Mouse (Mus musculus) retina, embryonic 14.5 days (tissue): ENCODE data around the gene Acin1.
A peak's percentile ranks its signal among the peaks of the same experiment; 100 is the strongest.

Experiments used
- DNase-seq: peaks from one replicate; pipeline ENCODE4 v3.0.0-alpha.2; 2015; ENCODE audit warnings: low spot score

The Acin1 gene

GRCm38 (mm10) chr14:54698733-54699132 is 12.0 kb upstream of the Acin1 start, which contains the start of gene Gm29776:
Gene Gm29776 (minus strand): TSS chr14:54698833.
- DNase-seq: no peak

GRCm38 (mm10) chr14:54696752-54697151 is 10.0 kb upstream of the Acin1 start:
- DNase-seq: no peak

DNA sequence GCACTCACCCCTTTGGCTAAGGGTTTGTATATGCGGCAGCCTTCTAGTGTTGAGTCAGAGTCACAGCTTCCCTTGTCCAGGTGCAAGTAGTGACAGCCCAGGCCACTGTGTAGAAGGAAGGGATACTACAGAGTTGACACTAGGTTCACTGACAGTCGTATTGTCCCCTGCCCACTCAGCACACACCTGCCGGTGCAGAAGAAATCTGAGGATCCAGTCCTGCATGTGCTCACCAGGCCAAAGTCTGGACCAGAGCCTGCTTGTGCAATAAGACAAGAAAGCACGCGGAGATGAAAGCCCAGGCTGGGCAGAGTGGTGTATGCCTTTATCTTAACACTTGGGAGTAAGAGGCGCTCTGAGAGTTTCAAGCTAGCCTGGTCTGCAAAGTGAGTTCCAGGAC is 8.3 kb upstream of the Acin1 start:
- no peak for DNase-seq

- no peak for DNase-seq
Measured at GRCm38 (mm10) chr14:54687251-54687650, 520 bp upstream of the Acin1 start.

DNA sequence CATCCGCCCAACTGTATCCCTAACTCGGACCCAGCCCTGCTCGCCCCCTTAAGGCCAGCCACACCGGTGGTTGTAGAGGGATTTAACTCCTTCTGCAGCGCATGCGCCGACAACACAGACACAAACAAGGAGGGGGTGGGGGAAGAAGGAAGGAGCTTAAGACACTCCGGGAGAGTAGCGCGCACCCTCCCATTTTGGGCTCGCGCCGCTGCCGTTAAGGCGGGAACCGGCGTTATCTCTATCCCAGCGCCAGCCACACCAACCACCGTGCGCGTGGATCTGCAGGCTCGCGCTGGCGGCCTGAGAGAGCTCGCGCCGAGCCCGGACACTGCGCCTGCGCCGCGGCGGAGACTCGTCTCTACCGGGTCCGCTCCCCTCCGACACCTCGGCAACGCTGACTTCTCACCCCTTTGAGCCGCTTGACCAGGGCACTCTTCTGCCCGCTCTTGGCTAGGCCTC is 639 bp downstream of the Acin1 start, which contains the start of gene 1700123O20Rik:
Gene 1700123O20Rik, plus strand, starts transcription at position 154 of the 459 bp plus-strand sequence.
- peak; percentile 88 for DNase-seq

GRCm38 (mm10) chr14:54685471-54685870 is 1.3 kb downstream of the Acin1 start:
- DNase-seq: no peak

GRCm38 (mm10) chr14:54682396-54682795 is 4.3 kb downstream of the Acin1 start:
- DNase-seq: no peak

DNA sequence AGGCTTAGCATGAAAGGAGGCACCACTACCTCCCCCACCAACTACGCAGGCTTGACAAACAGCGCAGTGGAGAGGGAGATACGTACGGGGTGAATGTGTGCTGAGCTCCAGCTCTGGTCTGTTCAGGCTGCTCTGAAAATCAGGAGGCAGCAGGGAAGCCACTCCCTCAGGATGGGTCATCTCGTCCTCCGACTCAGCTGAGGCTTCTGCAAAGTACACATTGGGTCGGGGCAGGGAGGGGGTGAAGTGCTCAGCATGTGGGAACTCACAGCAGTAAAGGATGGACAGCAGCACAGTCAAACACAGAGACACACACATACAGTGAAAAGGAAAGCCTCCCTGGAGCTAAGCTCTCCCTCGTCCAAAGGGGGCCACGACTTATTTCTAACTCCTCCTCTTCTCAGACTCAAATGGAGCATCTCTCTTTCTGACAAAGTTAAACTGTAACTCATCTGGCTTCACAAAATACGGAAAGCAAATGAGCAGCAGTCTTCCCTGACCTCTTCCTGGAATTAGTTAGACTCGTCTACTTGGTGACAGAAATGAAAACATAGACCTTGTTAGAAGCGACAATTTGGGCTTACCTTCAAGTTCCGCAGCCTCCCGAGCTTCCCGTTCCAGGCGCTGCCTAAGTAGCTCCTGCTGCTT is 8.0 kb downstream of the Acin1 start:
- DNase-seq: no peak

GRCm38 (mm10) chr14:54676290-54676689 is 10.4 kb downstream of the Acin1 start:
- DNase-seq: no peak

GRCm38 (mm10) chr14:54674317-54674716 is 12.4 kb downstream of the Acin1 start:
- DNase-seq: no peak

GRCm38 (mm10) chr14:54669381-54669780 is 17.4 kb downstream of the Acin1 start:
- DNase-seq: peak; percentile 58

DNA sequence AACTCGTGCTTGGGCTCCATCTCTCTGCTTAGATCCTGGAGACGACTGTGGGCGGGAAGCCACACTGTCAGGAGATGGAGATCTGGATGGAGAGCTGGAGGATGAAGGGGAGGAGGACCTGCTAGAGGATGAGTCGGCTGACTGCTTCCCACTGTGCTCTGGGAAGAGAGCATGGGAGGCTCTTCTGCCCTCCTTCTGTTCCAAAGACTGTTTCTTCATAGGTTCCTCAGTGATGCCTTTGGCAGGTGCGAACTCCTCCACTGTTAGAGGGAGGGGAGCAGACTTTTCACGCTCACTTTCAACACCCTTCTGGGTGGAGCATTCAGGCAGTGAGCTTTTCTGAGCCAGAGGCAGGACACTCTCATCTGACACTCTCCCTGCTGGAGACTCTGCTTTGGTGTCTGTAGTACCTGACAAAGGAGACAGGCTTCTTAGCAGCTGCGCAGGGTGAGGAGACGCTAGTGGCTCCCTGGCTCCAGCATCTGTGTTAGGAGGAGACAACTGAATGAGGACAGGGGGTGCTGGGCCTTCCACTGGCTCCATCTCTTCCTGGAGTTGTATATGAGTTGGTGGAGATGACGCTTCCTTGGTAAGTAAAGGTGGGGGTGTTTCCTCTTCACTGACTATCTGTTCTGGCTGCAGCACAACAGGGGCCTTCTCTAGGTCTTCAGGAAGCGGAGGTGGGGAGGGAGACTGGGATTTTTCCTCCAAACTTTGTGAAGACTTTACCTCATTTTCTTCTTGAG is 22.1 kb downstream of the Acin1 start:
- no peak for DNase-seq

- DNase-seq: peak; percentile 86
Measured at GRCm38 (mm10) chr14:54660009-54660408, 26.7 kb downstream of the Acin1 start.

GRCm38 (mm10) chr14:54653496-54653895 is 33.2 kb downstream of the Acin1 start:
- DNase-seq: peak; percentile 84

- DNase-seq: no peak
Measured at GRCm38 (mm10) chr14:54652787-54653186, 33.9 kb downstream of the Acin1 start.

DNA sequence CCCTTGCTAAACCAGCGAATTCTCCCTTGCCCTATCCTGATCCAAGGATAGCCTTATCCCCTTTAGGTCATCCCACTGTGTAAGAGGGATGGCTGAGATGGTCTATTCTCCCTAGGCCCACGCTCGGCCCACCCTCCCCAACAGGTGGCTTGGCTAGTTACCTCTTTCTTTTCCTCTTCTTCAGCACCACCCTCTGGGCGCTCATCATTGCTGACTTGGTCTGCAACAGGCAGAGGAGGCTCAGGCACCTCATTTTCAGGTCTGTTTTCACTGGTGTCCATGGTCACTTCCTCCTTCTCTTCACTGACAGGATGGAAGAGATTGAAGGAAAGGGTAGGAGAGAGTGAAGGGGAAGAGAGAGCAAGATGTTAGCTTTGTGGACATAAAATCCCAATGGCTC is 35.2 kb downstream of the Acin1 start:
- no peak for DNase-seq

GRCm38 (mm10) chr14:54650621-54651454 is 35.9 kb downstream of the Acin1 start:
- peak; percentile 99 for DNase-seq

DNA sequence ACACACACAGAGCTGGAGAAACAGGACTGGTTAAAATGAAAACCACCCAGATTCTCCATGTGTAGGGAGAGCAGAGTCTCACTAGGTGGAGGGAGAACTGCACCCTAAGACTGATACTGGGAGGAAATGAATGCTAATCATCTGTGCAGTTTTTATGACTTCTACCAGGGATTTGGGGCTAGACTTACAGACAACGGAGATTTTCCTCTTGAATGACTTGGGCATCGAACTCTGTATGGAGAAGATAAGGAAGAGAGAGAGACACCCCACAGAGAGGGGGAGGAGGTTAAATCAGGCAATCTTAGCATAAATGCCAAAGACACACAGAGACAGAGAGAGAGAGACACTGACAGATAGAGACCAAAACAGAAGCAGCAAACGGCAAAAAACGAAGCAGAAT is 38.8 kb downstream of the Acin1 start:
- no peak for DNase-seq

- DNase-seq: no peak
Measured at GRCm38 (mm10) chr14:54646898-54647636, 39.7 kb downstream of the Acin1 start.

DNA sequence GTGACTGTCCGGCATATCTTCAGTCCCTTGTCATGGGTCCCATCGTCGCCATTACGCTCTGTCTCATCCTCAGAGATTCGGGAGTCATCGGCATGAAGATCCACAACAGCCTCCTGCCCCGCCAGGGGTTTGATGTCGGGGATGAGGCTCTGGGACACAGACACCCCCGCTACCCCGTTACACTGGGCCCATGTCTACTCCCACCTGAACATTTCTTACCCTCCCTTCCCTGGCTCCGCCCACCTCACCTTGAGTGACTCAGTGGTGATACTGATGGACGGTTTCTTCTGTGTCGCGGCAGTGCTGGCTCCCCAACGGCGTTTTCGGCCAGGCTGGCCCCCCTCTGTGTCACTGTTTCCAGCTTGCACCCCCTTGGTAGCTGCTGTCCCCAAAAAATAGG is 40.3 kb downstream of the Acin1 start:
- DNase-seq: no peak

GRCm38 (mm10) chr14:54644294-54644693 is 42.4 kb downstream of the Acin1 start:
- no peak for DNase-seq

DNA sequence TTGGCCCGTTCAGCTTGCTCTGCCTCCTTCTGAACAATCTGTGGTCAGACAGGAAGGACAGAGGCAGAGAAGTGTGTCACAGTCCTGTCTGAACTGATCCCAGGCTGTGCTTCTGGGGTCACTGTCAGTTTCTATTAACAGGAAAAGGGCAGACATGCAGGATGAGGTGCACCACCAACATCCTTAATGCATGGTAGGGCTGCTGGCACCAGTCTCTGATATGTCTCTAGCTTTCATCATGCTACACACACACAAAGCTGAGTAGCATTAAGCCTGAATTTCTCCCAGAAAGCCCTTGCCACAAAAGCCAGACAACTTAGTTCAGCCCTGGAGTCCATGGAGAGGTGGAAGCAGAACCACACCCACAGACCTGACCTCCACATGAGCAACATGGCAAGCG is 43.7 kb downstream of the Acin1 start:
- no peak for DNase-seq
